Mouse (Mus musculus) heart, postnatal 0 days (tissue): ENCODE data around the gene Cntnap5c.

Experiments
- CTCF ChIP-seq: IDR thresholded peaks from 2 replicates; pipeline ENCODE4 v1.5.1; 2016; ENCODE audit warnings: antibody characterized with exemption, control low read depth, low read depth
- EP300 ChIP-seq: IDR thresholded peaks from 2 replicates; pipeline ENCODE4 v1.6.1; 2016; ENCODE audit warnings: antibody characterized with exemption, low read depth

- TF ChIP-seq CTCF (peak; percentile 17; the same call in 1 of the 2 replicates), EP300 (no peak)
Measured at GRCm38 (mm10) chr17:57770904-57771303, 1.5 kb downstream of the Cntnap5c start.
